Mouse (Mus musculus) MEL-GATA-1-ER (cell line): ENCODE data around the gene Meis2.
A peak's percentile ranks its signal among the peaks of the same experiment; 100 is the strongest.

ENCODE experiments used
- DNase-seq: peaks from one replicate; pipeline ENCODE4 v3.0.0-alpha.2; 2012; ENCODE audit warnings: low read depth; ENCODE audit errors: extremely low read depth

The Meis2 gene

DNA sequence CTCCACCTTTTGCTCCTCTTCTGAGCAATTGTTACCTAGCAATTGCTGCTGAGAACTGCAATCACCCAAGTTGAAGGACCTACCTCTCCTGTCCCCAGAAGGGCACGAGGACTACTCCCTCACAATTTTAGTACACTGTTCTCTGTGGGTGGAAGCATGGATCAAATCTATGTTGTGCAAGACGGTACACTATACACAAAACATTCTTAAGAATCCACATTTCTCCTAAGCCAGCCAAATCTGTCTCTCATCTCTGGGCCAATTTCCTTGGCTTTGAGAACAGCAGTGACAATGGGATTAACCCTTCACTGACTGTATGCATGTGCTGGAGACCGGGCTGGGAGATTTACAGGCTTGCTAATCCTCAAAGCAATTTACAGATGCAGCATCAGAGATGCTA, 115.0 kb downstream of the Meis2 start:
- DNase-seq, result no peak

DNA sequence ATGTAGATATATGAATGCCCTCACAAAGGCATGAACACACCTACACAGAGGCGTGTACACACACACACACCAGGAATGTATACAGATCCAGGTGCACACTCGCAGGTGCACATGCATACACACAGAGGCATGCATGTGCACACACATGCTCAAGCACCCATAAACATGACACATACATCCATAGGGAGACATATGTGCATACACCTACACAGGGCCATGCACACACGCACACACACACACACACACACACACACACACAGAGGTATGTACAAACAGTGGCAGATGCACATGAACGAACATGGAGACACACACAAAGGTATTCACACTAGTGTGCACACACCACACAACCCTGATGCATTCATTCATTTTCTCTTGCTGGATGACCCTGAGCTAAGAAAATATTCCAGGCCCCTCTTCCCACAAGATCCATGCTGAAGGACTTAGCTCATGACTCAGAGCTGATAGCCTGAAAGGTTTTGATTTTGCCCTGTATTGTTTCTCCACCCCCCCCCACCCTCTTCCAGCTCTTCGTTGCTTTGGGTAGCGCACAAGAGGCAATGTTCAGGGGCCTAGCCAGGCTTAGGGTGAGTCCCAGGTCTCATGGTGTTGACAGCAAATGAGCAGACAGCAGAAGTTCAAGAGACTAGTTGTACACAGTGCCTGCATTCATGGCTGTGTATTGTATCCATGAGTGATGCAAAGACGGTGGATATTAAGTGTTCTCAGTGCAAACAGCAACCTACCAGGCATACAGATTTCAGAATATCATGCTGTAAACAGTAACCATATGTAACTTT, 116.8 kb downstream of the Meis2 start:
- DNase-seq, result no peak

DNA sequence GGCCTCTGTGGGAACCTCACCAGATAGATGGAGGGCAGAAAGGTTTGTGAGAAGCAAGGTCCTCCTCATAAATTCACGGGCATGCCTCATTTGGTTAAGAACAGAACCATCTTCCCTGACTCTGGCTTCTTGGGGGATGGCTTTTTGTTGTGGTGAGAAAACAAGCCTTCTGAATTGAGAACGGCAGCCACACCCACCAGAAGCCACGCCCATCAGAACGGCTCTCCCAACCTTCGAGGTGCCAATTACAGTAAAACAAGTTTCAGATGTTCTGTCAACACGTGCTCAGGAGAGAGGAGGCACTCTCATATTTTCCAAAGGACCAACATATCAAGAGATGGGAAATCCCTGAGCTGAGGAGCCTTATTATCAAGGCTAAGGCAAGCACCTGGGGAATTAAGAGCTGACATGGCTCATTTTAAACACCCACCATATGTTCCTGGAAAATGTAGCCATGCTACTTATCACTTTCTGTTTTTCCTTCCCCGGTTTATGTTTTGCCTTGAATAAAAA, 117.9 kb downstream of the Meis2 start:
- no peak for DNase-seq

DNA sequence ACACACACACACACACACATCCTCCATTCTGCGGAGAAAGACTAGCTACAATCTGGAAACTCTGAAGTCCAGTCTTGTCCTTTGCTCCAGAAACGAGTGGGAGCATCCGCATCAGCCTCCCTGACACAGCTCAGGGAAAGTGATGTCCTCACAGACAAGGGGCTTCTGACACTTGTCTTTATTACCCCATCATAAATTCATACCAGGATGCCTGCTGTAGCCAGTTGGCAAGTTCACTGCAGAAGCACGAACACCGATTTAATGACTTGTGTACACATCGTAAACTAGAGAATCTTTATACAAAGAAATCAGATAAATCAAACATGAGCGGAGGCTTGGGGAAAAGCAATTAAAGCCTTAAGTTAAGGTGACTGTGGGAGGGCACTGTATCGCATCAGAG, 122.6 kb downstream of the Meis2 start:
- no peak for DNase-seq

DNA sequence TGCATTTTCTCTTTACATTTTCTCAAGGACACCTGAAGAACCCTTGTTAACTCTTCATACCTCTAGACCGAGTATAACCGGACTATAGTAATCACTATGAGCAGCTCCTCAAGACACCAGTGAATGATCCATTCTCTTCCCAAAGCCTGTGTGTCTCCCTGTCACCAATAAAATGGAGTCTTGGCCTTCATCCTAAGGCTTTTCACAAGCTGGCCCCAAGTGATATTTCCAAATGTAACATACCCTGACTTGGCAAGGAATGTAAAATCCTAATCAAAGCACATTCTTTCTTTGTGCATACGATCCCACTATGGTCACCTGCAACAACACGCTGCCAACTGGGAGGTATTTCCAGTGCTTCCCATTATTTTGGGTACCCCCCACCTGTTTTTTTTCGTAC, 125.8 kb downstream of the Meis2 start:
- DNase-seq, result no peak

DNA sequence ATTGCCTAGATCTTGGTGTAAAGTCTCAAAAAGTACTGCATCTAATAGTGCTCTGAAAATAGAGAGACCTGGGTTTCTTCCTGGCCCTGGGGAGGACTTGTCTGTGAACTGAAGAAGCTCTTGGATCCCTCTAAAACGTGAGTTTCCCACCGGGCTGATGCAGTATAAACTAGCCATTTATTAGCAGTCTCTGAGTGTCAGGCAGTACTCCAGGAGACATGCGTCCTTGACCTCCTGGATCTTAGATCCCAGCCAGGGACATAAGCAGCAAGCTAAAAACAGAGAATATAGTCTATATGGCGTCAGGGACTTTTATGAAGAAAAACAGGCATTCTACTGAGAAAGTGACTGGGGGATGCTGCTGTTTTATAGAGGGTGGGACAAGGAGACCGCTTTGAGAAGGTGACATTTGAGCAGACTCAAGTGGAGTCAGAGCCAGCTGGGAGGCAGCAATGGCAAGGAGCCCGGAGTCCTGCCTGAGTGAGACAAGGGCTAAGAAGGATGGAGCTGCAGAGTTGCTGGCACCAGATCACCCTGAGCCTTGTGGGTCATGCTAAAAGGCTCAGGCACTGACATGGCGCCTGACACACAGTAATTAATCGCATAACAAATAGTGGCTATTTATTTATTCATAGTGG, 126.6 kb downstream of the Meis2 start:
- DNase-seq, result no peak

DNA sequence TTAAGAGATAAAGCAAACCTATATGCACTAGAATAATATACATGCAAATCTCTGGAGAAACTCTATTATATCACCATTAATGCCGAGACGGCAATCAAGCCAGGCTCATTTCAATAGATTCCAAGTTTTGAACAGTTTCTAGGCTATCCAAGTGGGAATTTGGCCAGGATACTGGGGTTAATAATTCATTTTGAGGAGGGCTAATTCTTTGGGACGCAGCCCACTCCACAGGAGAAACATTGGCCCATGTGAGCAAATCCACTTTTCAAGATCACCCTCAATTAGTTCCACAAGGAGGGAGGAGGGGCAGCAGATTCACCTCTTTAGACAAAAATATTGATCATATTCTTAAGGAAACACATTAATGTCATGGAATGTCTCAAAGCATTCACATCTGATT, 127.3 kb downstream of the Meis2 start:
- DNase-seq, result no peak

GRCm38 (mm10) chr2:115937896-115938295, 127.7 kb downstream of the Meis2 start:
- DNase-seq, result no peak

GRCm38 (mm10) chr2:115936786-115937185, 128.9 kb downstream of the Meis2 start:
- no peak for DNase-seq

DNA sequence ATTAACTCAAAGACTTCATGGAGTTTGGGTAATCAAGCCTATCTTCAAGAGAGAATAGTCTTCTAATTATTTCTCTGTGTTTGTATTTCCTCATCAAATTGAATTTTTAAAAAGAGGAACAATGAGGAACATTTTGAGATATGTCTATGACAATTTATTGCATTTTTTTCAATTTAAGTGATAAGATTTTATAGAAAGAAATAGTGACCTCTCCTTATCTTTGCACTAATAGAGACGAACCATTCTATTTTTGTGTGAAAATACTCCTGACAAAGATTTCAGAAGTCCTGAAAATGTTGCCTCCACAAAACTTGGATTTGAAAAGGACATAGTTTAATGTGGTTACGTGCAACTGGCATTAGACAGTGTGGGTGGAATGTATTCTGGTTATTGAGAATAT, 131.3 kb downstream of the Meis2 start:
- no peak for DNase-seq

DNA sequence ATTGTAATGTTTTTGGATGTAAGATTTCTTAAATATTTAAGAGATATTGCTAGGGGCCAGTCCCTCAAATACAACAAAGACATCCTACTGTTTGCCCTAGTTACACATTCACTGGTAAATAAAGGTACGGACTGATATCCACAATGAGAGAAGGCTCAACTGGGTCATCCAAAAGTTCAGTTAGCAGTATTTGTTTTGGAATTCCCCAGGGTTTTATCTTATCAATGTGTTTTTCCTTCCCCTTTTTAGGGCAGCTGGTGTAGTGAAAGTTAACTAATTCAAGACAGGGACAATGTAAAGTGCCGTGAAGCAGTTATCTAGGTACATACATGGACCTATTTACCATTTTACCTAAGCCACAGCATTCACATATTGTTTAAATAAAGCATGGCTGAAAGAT, 132.4 kb downstream of the Meis2 start:
- DNase-seq, result no peak

GRCm38 (mm10) chr2:115925744-115926143, 139.9 kb downstream of the Meis2 start:
- DNase-seq, result no peak

DNA sequence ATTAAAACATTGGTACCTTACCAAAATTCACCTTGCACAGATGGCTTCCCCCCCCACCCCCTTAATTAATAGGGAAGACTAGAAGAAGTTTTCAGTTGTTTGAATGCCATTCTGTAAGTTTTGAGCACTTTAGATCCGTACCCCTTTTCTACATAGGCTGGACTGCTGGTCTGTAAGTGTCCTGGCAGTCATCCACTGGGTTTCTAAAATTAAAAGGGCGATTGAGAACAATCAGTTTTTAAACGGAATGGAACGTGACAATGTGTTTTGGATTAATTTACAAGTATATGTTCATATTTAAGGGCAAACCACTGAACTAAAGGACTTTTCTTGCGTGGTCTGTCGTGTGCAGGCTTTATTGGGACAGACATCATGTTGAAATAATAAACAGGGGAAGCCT, 141.2 kb downstream of the Meis2 start:
- DNase-seq, result no peak

DNA sequence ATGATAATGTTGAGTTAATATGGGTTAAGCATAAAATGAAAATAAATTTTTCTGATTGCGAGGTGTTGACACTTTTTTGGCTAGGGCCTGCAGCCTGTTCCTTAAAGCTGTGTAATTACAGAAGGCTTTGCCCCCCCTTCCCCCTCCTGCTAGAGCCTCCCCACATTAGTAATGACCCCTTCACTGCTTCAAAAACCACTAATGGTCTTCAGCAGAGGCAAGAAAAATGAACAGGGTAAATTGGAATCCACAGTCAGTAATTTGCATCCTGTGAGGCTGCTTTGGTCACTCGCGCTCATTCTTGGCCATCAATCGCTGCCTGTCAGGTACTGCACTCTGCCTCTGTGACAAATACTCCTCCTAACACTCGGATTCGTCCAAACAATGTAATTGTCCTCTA, 142.4 kb downstream of the Meis2 start:
- no peak for DNase-seq

GRCm38 (mm10) chr2:115921687-115922086, 144.0 kb downstream of the Meis2 start:
- DNase-seq, result peak; percentile 34

DNA sequence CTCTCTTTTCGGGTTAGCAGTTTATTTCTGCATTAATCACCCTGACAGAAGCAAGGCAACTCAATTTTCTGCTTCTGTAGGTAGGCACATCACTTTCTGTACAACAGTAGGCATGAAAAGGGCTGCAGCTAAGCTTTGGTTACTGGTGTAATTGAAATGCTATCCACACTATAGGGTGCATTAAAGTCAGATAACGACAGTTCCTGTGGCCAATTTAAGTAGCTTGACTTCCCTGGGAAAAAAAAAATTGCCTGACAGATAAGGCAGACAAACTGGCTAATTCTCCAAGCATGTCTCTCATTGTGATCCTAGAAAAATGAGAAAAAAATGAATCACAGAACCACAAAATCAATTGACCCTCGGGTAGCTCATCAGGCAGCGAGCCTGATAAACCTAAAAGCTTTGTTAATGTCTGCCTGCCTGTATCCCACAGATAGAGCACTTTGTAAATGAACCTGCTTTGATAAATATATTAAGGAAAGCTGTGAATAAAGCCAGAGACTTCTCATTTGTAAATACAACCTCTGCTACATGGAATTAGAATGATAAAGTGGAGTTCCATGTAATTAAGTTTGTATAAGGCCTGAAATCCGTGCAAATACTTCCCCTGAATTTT, 145.2 kb downstream of the Meis2 start:
- DNase-seq, result no peak

DNA sequence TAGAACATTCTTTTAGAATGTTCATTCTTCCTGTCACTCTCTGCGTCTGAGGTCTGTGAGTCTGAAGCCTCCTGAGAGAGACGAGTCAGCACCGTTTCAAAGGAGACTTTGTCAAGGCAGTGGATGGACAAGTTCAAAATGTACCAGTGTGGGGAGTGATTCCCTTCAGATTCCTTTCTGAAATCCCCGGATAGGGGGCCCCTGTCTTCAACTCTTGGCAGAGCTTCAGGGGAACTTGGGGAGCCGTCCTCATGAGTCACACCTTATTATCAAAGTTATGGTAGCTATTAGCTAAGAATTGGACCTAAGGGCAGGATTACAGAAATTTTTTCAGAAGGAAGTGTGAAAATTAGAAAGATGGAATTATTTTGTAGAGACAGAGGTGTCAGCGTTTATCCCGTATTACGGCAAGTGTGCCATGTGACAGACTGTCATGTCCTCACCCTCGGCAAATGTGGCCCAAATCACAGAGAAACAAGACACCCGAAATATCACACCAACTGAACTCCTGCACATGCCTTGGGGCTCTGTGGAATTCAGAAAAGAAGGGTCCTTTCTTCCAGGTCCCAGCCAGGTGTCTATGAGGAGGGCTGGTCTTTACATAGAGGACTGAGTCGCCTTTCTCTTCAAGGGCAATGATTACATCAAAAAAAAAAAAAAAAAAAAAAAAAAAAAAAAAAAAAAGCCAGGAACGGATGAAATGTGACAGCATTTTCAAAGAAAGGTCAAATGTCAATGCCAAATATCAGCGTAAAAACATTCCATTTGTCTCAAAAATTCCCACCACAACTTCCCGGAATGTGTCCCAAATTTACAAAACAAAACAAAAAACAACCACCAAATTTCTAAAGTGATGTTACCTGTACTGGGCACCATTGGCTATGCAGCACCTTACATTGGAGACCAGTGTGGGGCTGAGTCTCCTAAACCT, 146.2 kb downstream of the Meis2 start:
- no peak for DNase-seq

GRCm38 (mm10) chr2:115918561-115918960, 147.1 kb downstream of the Meis2 start:
- no peak for DNase-seq

DNA sequence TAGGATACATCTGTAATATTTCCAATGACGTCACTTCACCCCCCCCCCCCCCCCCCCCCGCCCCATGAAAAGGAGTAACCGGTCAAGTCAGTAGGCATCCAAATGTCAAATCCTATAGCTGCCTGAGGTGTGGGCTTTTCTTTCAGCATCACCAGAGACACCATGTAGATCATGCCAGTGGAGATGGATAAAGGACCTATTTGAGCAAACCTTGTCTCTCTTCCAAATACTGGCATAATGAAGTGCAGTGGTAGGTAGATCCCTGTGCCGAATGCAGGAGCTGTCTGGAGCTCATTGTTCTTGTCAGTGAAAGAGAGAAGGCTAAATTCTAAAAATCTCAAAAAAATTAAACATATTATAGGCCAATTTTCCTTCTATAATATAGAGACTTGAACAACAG, 151.1 kb downstream of the Meis2 start:
- no peak for DNase-seq

DNA sequence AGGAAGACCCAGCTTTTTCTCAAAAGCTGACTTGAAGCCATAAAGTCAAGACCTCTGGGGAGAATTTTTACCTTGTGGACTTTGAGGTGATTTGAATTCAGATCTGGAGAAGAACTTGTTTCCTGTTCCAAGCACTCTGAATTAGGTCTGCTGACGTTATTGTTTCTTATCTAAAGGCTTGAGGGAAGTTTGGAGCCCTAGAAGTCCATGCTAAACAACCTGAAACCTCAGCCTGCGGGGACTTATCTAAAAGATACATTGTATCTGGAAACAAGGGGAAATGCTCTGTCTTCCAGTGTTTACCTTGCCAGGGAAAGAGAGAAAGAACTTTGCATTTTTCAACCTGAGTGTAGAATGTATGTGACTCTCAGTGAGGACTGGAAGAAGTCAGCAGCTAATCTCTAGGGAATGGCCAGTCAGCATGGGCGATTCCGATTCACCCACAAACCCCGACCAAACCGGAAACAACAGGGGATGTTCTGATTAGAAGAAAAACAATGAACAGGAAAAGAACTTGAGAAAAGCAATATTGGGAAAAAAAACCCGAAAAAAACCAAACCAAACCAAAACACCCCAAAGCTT, 152.6 kb downstream of the Meis2 start:
- no peak for DNase-seq
